Mouse (Mus musculus) thymus, postnatal 25 days (tissue): ENCODE data around the gene Nupr1l.
"Not testable (repeated sequence)": the region's sequence is repeated elsewhere in the genome, so short reads cannot be mapped to it uniquely, and the experiment has no call there.

Experiments used
- DNase-seq: peaks from one replicate; pipeline ENCODE4 v3.0.0; 2022

Gene Nupr1l

GRCm38 (mm10) chr5:129908242-129908965 lies at the start of gene Nupr1l:
Gene Nupr1l, plus strand, starts transcription at chr5:129908540.
- DNase-seq, result peak; percentile 83

DNA sequence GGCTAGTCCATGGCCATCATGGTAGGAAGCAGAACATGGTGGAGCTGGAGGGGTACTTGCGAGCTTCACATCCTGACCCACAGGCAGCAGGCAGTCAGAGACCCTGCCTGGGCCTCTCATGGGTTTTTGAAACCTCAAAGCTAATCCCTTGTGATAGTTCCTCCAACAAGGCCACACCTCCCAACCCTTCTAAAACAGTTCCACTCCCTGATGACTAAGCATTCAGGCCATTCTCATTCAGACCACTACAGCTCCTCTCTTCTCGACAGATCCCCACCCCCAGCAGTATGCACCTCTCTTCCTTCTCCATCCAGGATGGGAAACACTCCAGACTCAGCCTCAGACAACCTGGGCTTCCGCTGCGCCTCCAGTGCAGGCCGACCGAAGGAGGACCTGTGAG lies 46.0 kb upstream of the Nupr1l start:
- no peak for DNase-seq

DNA sequence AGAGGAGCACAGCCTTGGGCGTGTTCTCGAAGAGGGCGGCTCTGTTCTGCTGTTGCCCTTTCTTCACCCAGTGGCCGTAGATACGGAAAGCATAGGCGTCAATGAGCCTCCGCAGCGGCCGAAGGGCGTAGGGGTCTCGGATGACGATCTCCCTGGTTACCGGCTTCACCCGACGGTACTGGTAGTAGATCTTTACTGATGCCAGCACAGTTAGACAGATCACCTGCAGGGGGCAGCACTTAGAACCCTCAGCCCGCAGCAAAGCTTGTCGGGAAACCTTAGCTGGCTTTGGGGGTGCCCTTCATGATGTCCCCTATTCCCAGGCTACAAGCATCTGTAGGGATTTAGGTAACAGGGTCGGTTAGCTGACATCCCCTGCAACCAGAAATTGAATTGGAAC lies 43.9 kb upstream of the Nupr1l start:
- peak; percentile 37 for DNase-seq

- no peak for DNase-seq
These were observed 42.5 kb upstream of the Nupr1l start for GRCm38 (mm10) chr5:129865841-129866240.

DNA sequence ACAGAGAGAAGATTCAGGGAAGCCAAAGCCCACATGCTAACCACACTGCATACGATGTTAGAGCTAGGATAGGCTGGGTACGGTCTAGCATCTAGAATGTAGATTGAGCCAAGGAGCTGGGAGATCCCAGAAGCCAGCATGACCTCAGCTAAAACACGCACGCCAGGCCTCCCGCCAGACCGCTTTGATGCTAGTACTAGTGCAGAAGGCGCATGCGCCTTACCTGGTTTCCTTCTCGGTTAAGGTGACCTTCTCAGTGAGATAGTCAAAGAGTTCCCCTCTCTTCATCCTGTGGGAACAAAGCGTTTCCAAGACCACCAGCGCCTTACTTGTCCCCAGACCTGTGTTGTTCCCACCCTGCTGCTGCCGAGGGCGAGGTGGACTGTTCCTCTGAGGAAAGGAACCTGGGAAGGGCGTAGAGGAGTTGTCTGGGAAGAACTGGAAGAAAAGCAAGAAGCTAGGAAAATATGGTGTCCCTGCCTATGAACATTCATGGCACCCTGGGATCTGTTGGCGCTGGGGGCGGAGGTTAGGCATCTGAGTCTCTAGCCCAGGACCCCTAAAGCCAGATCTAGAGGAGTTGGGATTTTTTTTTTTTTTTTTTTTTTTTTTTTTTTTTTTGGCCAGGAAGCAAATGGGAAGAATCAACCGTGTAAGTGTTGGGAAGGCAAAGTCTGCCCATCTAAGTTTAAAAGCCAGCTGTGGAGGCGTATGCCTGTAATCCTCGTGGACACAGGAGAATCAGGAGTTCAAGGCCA lies 38.9 kb upstream of the Nupr1l start:
- no peak for DNase-seq

- DNase-seq, result no peak
These were observed 37.1 kb upstream of the Nupr1l start for GRCm38 (mm10) chr5:129871238-129871637.

GRCm38 (mm10) chr5:129873942-129874341 lies 34.4 kb upstream of the Nupr1l start:
- no peak for DNase-seq

GRCm38 (mm10) chr5:129875098-129875497 lies 33.2 kb upstream of the Nupr1l start:
- no peak for DNase-seq

DNA sequence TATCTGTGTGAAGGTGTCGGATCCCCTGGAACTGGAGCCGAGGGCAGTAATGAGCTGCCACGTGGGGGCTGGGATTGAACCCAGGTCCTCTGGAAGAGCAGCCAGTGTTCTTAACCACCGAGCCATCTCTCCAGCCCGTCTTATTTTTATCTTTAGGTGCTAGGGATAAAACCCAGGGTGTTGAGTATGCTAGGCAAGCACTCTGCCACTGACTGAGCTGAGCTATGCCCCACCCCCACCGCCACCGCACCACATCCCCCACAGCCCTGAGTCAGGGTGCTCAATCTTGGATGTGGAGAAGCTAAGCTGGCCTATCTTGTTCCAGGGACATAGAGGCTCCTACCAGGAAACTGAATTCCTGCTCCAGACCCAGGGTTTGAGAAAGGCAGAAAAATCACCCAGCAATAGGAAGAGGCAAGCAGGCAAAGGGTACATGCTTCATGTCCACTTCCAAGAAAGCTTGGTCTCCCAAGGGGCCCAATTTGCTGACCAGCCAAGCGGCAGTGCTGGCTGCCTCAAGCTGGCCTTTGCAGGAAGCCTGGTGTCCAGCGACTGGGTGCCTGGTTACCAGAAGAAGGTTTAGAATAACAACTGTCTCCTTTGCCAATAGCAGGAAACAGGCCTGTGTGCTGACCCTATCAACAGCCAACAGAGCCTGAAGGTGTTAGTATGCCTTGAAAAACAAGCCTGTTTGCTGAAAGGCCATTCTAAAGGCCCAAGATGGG lies 30.4 kb upstream of the Nupr1l start:
- DNase-seq, result no peak

- DNase-seq, result no peak
These were observed 29.4 kb upstream of the Nupr1l start for GRCm38 (mm10) chr5:129878946-129879345.

GRCm38 (mm10) chr5:129879888-129880287 lies 28.5 kb upstream of the Nupr1l start:
- DNase-seq, result no peak

- no peak for DNase-seq
These were observed 22.1 kb upstream of the Nupr1l start for GRCm38 (mm10) chr5:129886271-129886670.

DNA sequence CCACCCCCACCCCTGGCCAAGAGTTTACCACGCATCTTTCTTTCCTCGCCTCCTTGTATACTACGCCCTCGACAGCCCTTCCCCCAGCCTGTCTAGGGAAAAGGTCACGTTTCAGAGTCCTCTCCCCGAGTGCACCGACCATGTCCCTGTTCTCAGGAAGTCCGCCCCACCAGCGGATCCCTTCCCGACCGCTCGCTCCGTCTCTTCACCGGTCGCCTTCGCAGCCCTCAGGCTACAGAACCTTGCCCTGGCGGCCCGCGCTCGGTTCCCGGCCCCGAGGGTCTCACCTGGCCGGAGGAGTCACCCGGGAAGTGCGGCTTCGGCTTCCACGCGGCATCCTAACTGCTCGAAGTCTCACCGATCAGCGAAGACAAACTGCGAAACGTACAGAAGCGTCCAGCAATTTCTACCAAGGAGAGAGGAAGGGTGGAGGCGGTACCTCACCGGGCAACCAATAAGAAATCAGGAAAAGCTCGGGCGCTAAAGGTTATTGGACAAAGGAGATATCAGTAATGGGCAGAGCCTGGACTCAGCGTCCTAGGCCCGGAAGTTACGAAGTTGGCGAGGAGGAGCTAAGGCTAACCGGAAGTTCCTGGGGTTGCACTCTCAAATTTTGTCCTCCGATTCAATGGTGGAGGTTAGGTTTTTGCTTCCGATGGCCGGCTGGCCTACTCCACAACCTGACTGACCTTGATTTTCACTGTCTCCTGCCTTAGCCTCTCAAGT lies 21.3 kb upstream of the Nupr1l start, which contains the start of gene Chchd2:
Gene Chchd2, minus strand, starts transcription at position 560 of the 726 bp plus-strand sequence.
- DNase-seq, result peak; percentile 89

- not testable (repeated sequence) for DNase-seq
These were observed 17.9 kb upstream of the Nupr1l start for GRCm38 (mm10) chr5:129890390-129890789.

GRCm38 (mm10) chr5:129895198-129896088 lies 12.9 kb upstream of the Nupr1l start, which contains the start of gene Zbed5:
Gene Zbed5, plus strand, starts transcription at chr5:129895723.
- DNase-seq, result peak; percentile 83

DNA sequence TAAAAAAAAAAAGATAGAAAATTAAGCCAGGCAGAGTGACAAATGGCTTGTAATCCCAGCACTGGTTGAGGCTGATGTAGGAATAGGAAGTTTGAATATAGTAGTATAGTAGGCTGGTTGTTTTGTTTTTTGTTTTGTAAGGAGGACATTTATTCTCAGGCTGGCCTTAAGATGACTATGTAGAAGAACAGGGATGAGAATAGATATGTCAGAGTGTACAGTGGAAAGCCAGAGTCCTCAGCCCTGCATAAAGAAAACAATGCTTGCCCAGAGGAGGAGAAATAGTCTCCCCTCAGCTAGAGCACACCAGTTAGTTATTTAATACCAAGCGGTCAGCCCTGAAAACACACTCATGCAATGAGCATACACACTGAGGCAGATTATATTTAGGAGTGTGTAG lies 9.9 kb upstream of the Nupr1l start, which contains the start of gene Phkg1:
Gene Phkg1, minus strand, starts transcription at position 101 of the 400 bp plus-strand sequence.
- no peak for DNase-seq

DNA sequence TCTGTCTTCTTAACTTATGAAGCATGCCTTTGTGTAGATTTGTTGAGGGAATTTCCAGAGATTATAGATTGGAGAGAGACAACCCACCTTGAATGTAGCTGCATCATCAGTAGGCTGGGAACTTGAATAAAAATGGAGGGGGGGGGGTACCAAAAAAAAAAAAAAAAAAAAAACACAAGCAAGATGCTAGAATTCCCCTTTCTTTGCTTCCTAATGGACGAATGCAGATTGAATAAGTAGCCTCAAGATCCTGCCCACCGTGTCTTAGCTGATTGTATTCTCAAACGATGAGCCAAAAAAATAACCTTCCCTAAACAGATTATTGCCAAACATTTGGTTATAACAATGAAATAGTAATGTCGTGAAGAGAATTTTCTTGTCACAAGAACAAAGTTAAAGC lies 565 bp upstream of the Nupr1l start:
- DNase-seq, result no peak

- DNase-seq, result no peak
These were observed 807 bp downstream of the Nupr1l start for GRCm38 (mm10) chr5:129909147-129909546.

DNA sequence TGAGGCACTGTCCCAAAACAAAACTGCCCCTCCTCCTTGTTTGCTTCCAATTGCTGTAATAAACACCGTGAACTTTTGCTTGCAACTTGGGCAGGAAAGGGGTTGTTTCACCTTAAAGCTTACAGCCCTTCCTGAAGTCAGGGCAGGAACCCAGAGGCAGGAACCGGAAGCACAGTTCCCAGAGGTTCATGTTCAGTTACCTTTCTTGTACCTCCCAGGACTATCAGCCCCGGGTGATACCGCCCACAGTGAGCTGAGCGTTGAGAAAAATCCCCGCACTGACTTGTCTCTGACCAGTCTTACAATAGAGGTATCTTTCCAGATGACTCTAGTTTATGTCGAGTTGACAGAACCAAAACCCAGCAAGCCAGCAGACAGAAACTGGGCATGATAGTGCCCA lies 1.3 kb downstream of the Nupr1l start:
- DNase-seq, result no peak

DNA sequence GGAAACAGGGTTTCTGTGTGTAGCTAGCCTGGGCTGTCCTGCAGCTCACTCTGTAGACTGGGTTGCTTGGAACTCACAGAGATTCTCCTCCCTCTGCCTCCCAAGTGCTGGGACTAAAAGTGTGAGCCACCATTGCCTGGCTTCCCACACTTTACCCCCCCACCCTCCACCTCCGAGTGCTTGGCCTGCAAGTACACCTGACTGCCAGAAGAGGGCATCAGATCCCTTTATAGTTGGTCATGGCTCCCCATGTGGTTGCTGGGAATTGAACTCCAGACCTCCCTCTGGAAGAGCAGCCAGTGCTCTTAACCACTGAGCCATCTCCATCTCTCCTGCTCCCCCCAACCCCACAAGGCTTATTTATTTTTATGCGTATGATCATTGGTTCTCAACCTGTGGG lies 5.7 kb downstream of the Nupr1l start:
- DNase-seq, result peak; percentile 18

- not testable (repeated sequence) for DNase-seq
These were observed 7.2 kb downstream of the Nupr1l start for GRCm38 (mm10) chr5:129915491-129915890.
